Mouse (Mus musculus): ENCODE data around the gene Smyd3. TPM values are rescaled to one million over a fixed set of nuclear protein-coding genes. Genes with fewer than 3 reads are reported as not detected.

Smyd3 gene
- total RNA-seq, 2 experiments from 2014 or later: 2.1 to 6.0 TPM

DNA sequence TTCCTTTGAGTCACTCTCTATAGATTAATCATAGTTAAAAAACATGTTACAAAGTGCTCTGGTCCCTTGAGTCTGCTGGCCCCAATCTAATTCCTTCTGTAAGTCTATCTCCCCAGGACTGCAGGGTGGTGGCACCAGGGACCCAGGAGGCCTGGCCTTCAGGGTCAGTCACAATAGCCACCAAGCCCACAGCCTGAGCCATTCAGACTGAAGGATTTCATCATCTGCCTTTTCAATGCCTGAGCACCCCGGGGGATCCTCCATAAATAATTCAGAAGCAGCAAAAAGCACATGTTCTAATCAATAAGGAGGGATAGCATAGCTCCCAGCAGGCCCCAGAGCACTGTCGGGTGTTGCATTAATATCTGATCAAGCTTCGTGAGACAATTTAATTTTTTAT is 263.3 kb downstream of the Smyd3 start:
- ATAC-seq (replicated peaks; ENCODE audit: low FRiP score, poor library complexity, severe bottlenecking): no peak

- no peak for ATAC-seq (replicated peaks; ENCODE audit: low FRiP score, poor library complexity, severe bottlenecking)
These were observed 265.2 kb downstream of the Smyd3 start for GRCm38 (mm10) chr1:179252611-179253010.

DNA sequence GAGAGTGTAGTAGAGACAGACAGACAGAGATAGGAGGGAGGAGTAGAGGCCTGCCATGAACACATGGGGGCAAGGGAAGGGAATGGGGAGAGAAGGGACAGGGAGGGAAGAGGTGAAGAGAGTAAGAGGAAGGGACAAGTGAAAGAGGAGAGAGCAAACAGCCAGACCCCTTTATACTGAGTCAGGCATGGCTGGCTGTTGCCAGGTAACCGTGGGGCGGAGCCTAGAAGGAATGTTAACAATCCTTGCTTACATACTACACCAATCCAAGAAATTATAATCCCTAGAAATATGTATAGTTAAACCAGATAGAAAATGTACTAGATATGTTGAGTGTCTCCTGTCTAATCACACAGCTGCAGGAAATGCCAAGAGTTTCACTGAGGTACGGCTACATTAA is 267.5 kb downstream of the Smyd3 start:
- ATAC-seq (replicated peaks; ENCODE audit: low FRiP score, poor library complexity, severe bottlenecking): no peak

- no peak for ATAC-seq (replicated peaks; ENCODE audit: low FRiP score, poor library complexity, severe bottlenecking)
These were observed 274.3 kb downstream of the Smyd3 start for GRCm38 (mm10) chr1:179243554-179243953.

GRCm38 (mm10) chr1:179240663-179241279 is 277.1 kb downstream of the Smyd3 start:
- no peak for ATAC-seq (replicated peaks; ENCODE audit: low FRiP score, poor library complexity, severe bottlenecking)

DNA sequence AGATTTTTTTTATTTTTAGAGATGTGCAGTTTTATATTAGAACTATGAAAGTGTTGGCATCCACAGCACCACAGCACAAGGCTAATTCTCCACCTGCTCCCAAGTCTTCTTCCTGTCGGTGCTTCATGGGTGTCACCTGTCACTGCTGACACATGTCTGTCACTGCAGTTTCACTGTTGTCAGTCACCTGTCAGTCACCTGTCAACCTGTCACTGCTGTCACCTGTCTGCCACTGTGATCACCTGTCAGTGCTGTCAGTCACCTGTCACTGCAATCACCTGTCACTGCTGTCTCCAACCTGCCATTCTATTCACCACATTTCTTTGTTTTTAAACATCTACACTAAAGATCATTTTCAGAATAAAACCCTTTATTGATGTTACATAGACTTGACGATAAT is 279.2 kb downstream of the Smyd3 start:
- ATAC-seq (replicated peaks; ENCODE audit: low FRiP score, poor library complexity, severe bottlenecking): no peak

DNA sequence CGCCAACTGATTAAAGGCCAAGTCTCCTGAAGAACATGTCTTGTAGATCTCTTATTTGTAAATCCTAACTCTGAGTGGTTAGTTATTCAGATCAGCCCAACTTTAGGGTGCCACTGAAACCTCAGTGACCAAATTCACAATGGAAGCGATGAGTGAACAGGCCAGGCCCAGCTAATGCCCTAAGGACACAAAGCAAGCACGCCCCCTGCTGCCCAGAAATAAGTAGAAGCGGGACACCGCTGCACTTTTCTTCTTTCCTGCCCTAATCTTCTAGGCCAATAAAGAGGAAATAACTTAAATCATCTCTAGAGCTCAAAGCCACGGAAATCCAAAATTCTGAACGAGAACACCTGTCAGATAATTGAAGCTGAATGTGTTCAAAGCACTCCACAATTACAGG is 279.9 kb downstream of the Smyd3 start:
- no peak for ATAC-seq (replicated peaks; ENCODE audit: low FRiP score, poor library complexity, severe bottlenecking)

- no peak for ATAC-seq (replicated peaks; ENCODE audit: low FRiP score, poor library complexity, severe bottlenecking)
These were observed 281.5 kb downstream of the Smyd3 start for GRCm38 (mm10) chr1:179236217-179236840.

- peak; percentile 66 for ATAC-seq (replicated peaks; ENCODE audit: low FRiP score, poor library complexity, severe bottlenecking)
These were observed 285.8 kb downstream of the Smyd3 start for GRCm38 (mm10) chr1:179231777-179232661.

- ATAC-seq (replicated peaks; ENCODE audit: low FRiP score, poor library complexity, severe bottlenecking): no peak
These were observed 288.3 kb downstream of the Smyd3 start for GRCm38 (mm10) chr1:179229515-179229914.

GRCm38 (mm10) chr1:179220290-179220689 is 297.6 kb downstream of the Smyd3 start:
- ATAC-seq (replicated peaks; ENCODE audit: low FRiP score, poor library complexity, severe bottlenecking): no peak

DNA sequence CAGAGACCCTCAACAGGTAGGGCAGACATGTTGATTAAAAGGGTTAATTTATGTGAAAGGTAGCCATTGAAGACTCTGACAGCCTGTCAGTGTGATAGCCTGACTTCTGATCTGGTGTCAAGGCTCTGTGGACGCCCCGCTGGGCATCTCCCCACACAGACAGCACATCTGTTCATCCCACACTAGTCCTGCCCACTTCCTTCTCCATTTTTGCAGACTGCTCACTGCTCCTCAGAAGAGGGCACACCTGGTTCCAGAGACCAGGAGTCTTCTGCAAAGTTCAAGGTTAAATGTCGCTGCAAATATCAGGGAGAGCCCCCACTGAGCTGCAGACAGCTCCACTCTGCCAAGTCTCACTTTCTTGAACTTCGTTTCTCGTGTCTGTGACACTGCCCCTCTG is 299.8 kb downstream of the Smyd3 start:
- no peak for ATAC-seq (replicated peaks; ENCODE audit: low FRiP score, poor library complexity, severe bottlenecking)

DNA sequence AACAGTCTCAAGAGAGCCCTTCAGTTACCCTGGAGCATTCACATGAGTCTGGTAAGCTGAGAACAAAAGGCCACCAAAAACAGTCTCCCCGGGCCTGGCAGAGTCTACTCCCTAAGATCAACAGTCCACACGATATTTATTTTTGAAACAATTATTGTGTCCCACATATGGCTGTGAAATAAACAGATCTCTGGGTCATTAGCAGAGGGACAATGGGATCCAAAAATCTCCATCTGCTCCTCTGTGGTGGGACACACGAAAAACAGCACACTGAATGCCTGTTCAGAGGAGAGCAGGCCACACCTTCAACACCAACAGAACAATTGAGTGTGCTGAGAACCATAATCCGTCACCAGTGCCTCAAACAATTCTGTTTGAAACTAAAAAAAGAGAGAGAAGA is 300.8 kb downstream of the Smyd3 start:
- ATAC-seq (replicated peaks; ENCODE audit: low FRiP score, poor library complexity, severe bottlenecking): no peak

DNA sequence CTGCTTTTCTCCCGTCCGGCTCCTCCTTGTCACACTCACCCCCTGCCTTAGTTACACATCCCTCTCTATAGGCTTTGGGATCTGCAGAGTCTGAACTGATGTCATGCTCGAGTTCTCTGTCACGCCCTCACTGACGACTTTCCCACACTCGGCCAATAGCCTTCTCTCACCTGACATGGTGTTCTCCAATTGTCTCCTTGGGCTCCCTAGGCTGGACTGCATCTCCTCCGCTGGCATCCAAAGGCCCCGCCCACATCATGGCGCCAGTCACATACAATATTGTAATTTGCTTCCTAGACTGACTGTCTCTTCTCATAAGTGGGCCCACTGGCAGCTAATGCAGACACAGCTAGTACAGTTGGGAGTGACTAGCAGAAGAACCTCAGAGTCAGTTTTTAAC is 304.5 kb downstream of the Smyd3 start:
- no peak for ATAC-seq (replicated peaks; ENCODE audit: low FRiP score, poor library complexity, severe bottlenecking)

GRCm38 (mm10) chr1:179212295-179212694 is 305.5 kb downstream of the Smyd3 start:
- ATAC-seq (replicated peaks; ENCODE audit: low FRiP score, poor library complexity, severe bottlenecking): no peak

DNA sequence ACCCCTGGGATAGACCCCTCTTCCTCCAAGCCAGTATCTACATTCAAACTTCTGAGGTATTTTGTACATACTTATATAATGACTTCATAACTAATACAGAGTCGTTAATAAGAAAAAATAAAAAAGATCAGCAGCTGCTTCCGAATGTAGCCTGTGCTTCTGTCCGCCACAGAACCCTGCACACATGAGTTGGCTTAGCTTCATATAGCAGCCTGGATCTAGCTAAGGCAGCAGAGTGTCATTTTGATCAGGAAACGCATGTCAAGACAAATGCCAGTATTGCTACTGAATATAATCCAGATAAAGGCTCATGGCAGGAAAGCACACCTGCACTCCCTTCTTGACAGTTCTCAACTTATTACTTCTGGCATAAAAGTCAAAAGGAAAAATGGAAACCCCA is 306.5 kb downstream of the Smyd3 start:
- ATAC-seq (replicated peaks; ENCODE audit: low FRiP score, poor library complexity, severe bottlenecking): no peak

GRCm38 (mm10) chr1:179207846-179208595 is 309.8 kb downstream of the Smyd3 start:
- ATAC-seq (replicated peaks; ENCODE audit: low FRiP score, poor library complexity, severe bottlenecking): no peak

DNA sequence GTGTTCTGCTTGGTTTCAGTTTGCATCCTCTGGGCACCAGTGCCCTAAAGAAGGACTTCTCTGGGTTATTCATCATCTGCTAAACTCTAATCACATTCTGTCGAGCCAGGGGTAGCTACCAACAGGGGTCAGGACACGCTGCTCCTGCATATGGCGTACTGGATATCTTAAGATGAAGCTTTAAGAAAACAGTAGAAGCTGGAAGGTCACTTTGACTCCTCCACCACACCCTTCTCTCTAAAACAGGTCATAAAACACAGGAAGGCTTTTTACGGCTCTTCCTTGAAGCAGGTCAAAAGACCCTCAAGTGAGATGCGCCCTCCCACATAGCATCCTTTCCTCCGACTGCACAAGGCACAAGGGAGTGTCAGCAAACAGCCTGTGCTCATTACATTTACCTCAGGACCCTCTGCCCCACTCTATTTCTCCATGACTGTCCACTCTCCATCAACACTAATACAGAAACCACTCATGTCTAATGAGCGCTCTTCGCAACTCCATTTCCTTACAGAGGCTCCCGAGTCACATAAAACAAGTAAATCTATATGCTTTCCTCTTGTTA is 310.6 kb downstream of the Smyd3 start:
- ATAC-seq (replicated peaks; ENCODE audit: low FRiP score, poor library complexity, severe bottlenecking): no peak

DNA sequence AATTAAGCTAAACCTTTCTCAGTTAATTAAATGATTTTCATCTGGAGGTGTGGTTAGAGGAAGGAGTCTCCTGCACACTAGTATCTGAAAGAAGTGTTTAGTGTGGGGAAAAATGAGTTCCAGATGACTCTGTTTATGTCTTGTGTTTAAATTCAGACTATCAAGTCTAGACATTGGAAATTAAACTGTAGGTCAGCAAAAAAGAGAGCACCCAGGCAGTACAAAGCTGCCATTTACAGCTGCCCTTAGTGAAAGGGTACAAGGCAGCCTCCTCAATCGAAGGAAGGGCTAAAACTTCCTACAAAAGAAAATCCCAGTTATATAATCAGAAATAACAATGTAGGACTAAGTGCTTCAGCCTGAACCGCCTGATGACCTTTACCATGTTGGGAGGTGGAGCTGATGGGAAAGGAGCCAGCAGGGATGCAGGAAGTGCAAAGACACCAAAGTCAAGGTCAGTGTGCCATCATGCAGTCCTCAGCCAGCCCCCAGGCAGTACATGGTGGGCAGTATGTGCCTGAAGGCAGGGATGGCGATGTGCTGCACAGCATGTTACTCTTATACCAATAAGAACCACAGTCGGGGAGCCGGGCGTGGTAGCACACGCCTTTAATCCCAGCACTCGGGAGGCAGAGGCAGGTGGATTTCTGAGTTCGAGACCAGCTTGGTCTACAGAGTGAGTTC is 319.2 kb downstream of the Smyd3 start:
- no peak for ATAC-seq (replicated peaks; ENCODE audit: low FRiP score, poor library complexity, severe bottlenecking)
